Mouse (Mus musculus) layer of hippocampus, postnatal 10 days (tissue): ENCODE results near the gene Slc29a2. TPM values are rescaled to one million over a fixed set of nuclear protein-coding genes. Genes with fewer than 3 reads are reported as not detected.

Experiments
- DNase-seq, 2 experiments: peaks; one replicate each; pipeline ENCODE4 v3.0.0; 2021; ENCODE audit warnings: low spot score in 2 of 2
- total RNA-seq, 2 experiments: library from RNA; stranded (reverse); gene quantifications; 2 replicates each; pipeline ENCODE4 v1.2.3; 2021

The Slc29a2 gene
- total RNA-seq, 2 experiments from 2014 or later = 21.0 to 21.9 TPM

- no peak for DNase-seq
Measured at GRCm38 (mm10) chr19:5057876-5058775, 34.5 kb downstream of the Slc29a2 start.

GRCm38 (mm10) chr19:5058801-5059771, 35.4 kb downstream of the Slc29a2 start:
- DNase-seq = no peak

- DNase-seq = no peak
Measured at GRCm38 (mm10) chr19:5060365-5061330, 37.0 kb downstream of the Slc29a2 start.

GRCm38 (mm10) chr19:5062041-5062440, 38.4 kb downstream of the Slc29a2 start:
- no peak for DNase-seq

GRCm38 (mm10) chr19:5062446-5062845, 38.8 kb downstream of the Slc29a2 start:
- no peak for DNase-seq

GRCm38 (mm10) chr19:5065104-5065503, 41.4 kb downstream of the Slc29a2 start:
- DNase-seq = no peak

- no peak for DNase-seq
Measured at GRCm38 (mm10) chr19:5067040-5067799, 43.6 kb downstream of the Slc29a2 start.

GRCm38 (mm10) chr19:5067867-5068569, 44.4 kb downstream of the Slc29a2 start, which contains the start of gene Cd248:
TSS of gene Cd248 (plus strand) at chr19:5068078.
- no peak for DNase-seq

- no peak for DNase-seq
Measured at GRCm38 (mm10) chr19:5068570-5069234, 45.0 kb downstream of the Slc29a2 start.

- DNase-seq = no peak
Measured at GRCm38 (mm10) chr19:5069486-5069885, 45.8 kb downstream of the Slc29a2 start.

GRCm38 (mm10) chr19:5069978-5070377, 46.3 kb downstream of the Slc29a2 start:
- no peak for DNase-seq

GRCm38 (mm10) chr19:5071077-5071476, 47.4 kb downstream of the Slc29a2 start:
- no peak for DNase-seq

- DNase-seq = no peak
Measured at GRCm38 (mm10) chr19:5071545-5072369, 48.1 kb downstream of the Slc29a2 start.

- DNase-seq = no peak
Measured at GRCm38 (mm10) chr19:5072389-5073019, 48.8 kb downstream of the Slc29a2 start.

- no peak for DNase-seq
Measured at GRCm38 (mm10) chr19:5073028-5073427, 49.4 kb downstream of the Slc29a2 start.

GRCm38 (mm10) chr19:5073518-5073917, 49.9 kb downstream of the Slc29a2 start:
- DNase-seq = no peak

- no peak for DNase-seq
Measured at GRCm38 (mm10) chr19:5079279-5079678, 55.6 kb downstream of the Slc29a2 start.
